Mouse (Mus musculus) lung, adult 2 months (tissue): ENCODE measurements around the gene Zfp592.

Experiments used
- CTCF ChIP-seq: fragments of 200-500 bp; IDR thresholded peaks from 2 replicates; pipeline ENCODE4 v1.5.1; 2011; ENCODE audit warnings: mild to moderate bottlenecking, low read length, control low read depth; ENCODE audit not compliant: insufficient read depth
- POLR2A ChIP-seq: fragments of 200-500 bp; IDR thresholded peaks from 2 replicates; pipeline ENCODE4 v1.6.1; 2011; ENCODE audit warnings: low read depth, mild to moderate bottlenecking, control low read depth, low read length, borderline replicate concordance; ENCODE audit errors: extremely low read depth

DNA sequence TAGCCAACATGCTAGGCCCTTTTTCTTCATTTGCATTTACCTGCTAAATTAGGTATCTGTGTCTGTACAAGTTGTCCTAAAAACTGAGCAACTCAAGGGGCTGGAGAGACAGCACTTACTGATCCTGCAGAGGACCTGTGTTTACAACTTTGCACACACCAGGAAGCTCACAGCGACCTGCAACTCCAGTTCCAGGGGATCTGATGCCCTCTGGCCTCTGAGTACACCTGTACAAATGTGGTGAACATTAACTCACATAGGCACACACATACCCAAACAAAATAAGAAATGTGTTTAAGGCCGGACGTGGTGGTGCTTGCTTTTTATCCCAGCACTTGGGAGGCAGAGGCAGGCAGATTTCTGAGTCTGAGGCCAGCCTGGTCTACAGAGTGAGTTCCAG lies 41.3 kb upstream of the Zfp592 start:
- TF ChIP-seq CTCF (no peak), POLR2A (no peak)
